Mouse (Mus musculus): ENCODE data around the gene Stox2. TPM values are rescaled to one million over a fixed set of nuclear protein-coding genes. Genes with fewer than 3 reads are reported as not detected.
"Not testable (repeated sequence)": the region's sequence is repeated elsewhere in the genome, so short reads cannot be mapped to it uniquely, and the experiment has no call there.

Gene Stox2
- polyA plus RNA-seq, 1 experiment = 219 TPM

DNA sequence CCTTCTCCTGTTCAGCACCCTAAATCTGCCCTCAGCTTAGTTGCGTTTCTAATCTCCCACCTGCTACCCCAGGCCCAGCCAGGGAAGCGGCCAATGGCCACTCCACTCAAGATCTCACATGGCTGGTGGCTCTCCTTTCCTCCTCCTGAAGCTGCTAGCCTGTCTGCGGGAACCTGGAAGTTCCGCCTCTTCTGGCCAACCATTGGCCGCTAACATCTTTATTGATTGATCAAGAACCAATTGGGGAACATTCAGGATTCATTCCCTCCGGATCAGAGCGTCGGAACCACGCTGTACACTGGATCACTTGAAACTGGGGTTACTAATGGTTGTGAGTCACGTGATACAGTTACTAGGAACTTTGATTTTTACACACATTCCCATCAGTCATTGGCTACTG lies 12.4 kb upstream of the Stox2 start:
- TF ChIP-seq CTCF (IDR thresholded peaks at IDR 0.05; ENCODE audit: insufficient read depth, low read depth, low read length) (no peak), POLR2A (IDR thresholded peaks at IDR 0.05; ENCODE audit: insufficient read depth, low read depth, low read length) (no peak)
- 94% methylated on average over 10 of the region's 10 CpGs for WGBS
- Histone ChIP-seq H3K4me3 (ENCODE audit: insufficient read depth, low read depth, low read length) (no peak overlapping the region), H3K4me1 (ENCODE audit: control insufficient read depth, insufficient read depth, low read length) (peaks cover 11% of the 10 kb centered on the region), H3K27ac (ENCODE audit: insufficient read depth, low read depth, low read length) (no peak overlapping the region)

- not testable (repeated sequence) for H3K4me3 ChIP-seq (ENCODE audit: insufficient read depth, low read depth, low read length); H3K27ac ChIP-seq (ENCODE audit: insufficient read depth, low read depth, low read length); H3K4me1 ChIP-seq (ENCODE audit: control insufficient read depth, insufficient read depth, low read length)
- WGBS = 99% methylated on average over 2 of the region's 2 CpGs
Observed at GRCm38 (mm10) chr8:47449211-47449610, 3.0 kb upstream of the Stox2 start.

DNA sequence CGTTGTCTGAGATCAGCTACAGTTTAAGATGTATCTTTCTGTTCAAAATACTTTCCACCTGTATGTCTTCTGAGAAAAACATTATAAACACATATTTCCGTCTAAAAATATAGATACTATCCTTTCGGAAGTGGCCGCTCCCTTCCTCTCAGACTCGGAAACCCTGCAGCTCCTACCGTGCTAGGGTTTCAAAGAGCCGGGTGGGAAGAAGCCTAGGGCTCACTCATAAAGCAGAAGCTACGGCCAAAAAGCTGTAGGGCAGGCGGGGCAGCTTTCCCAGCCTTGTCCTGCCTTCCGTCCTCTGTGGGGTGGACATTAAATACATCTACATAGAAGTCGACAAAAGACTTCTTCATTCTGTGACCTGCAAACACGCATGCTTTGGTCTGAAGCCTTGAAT lies 6.9 kb downstream of the Stox2 start:
- Histone ChIP-seq H3K27ac (ENCODE audit: insufficient read depth, low read depth, low read length) (no peak overlapping the region), H3K4me3 (ENCODE audit: insufficient read depth, low read depth, low read length) (no peak overlapping the region), H3K4me1 (ENCODE audit: control insufficient read depth, insufficient read depth, low read length) (peaks cover 6% of the 10 kb centered on the region)
- 64% methylated on average over 12 of the region's 12 CpGs for WGBS
- no peak for TF ChIP-seq CTCF (IDR thresholded peaks at IDR 0.05; ENCODE audit: insufficient read depth, low read depth, low read length)
- TF ChIP-seq POLR2A (IDR thresholded peaks at IDR 0.05; ENCODE audit: insufficient read depth, low read depth, low read length) = no peak

GRCm38 (mm10) chr8:47437976-47438375 lies 8.2 kb downstream of the Stox2 start:
- Histone ChIP-seq H3K4me1 (ENCODE audit: control insufficient read depth, insufficient read depth, low read length) (peaks cover 6% of the 10 kb centered on the region), H3K27ac (ENCODE audit: insufficient read depth, low read depth, low read length) (no peak overlapping the region), H3K4me3 (ENCODE audit: insufficient read depth, low read depth, low read length) (no peak overlapping the region)
- no peak for TF ChIP-seq CTCF (IDR thresholded peaks at IDR 0.05; ENCODE audit: insufficient read depth, low read depth, low read length)
- TF ChIP-seq POLR2A (IDR thresholded peaks at IDR 0.05; ENCODE audit: insufficient read depth, low read depth, low read length) = no peak
- 72% methylated on average over 6 of the region's 6 CpGs for WGBS

- 51% methylated on average over 2 of the region's 2 CpGs for WGBS
Observed at GRCm38 (mm10) chr8:47435861-47436260, 10.3 kb downstream of the Stox2 start.

DNA sequence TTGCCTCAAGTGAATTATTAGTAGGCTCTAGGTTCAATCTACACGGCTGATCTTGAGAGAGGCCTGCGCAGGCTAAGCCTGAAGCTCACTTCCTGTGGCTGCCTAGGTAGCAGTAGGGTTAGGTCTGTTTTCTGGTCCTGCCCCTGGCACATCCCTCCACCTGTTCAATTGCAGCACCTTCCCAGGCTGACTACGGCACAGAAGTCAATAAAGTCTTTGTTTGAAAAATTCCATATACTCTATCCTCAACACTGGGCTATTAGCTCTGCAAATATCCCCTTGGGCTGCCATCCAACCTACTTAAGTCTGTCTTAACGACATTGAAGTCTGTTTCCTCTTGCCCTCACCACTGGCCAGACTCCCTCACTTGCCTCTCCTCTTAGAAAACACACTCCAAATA lies 10.8 kb downstream of the Stox2 start:
- no peak overlapping the region for H3K4me3 ChIP-seq (ENCODE audit: insufficient read depth, low read depth, low read length)
- no peak for TF ChIP-seq CTCF (IDR thresholded peaks at IDR 0.05; ENCODE audit: insufficient read depth, low read depth, low read length)
- no peak for TF ChIP-seq POLR2A (IDR thresholded peaks at IDR 0.05; ENCODE audit: insufficient read depth, low read depth, low read length)
- H3K27ac ChIP-seq (ENCODE audit: insufficient read depth, low read depth, low read length) = no peak overlapping the region
- 78% methylated on average over 4 of the region's 4 CpGs for WGBS
- peaks cover 6% of the 10 kb centered on the region for H3K4me1 ChIP-seq (ENCODE audit: control insufficient read depth, insufficient read depth, low read length)

More at GRCm38 (mm10) chr8:47435861-47436260, 10.3 kb downstream of the Stox2 start:
- no peak for TF ChIP-seq POLR2A (IDR thresholded peaks at IDR 0.05; ENCODE audit: insufficient read depth, low read depth, low read length)
- no peak for TF ChIP-seq CTCF (IDR thresholded peaks at IDR 0.05; ENCODE audit: insufficient read depth, low read depth, low read length)
- Histone ChIP-seq H3K27ac (ENCODE audit: insufficient read depth, low read depth, low read length) (no peak overlapping the region), H3K4me3 (ENCODE audit: insufficient read depth, low read depth, low read length) (no peak overlapping the region), H3K4me1 (ENCODE audit: control insufficient read depth, insufficient read depth, low read length) (peaks cover 6% of the 10 kb centered on the region)

DNA sequence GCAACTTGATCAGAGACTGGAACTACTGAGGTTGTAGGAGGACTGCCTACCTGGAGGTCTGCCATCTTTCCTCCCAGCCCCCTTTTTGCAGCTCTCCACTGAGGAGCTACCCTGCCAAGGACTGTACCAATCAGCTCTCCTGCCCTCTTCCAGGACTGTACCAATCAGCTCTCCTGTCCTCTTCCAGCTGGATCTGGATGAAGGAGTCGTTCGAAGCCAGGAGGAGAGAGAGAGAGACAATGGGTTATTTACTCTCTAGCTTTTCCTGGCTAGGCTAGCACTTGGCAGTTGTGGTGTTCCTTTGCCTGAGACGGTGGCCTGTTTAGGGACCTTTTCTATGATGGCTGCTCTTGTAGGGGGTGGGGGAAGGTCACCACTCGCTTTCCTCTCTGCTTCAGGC lies 14.9 kb downstream of the Stox2 start:
- H3K27ac ChIP-seq (ENCODE audit: insufficient read depth, low read depth, low read length) = 0 out of 2 replicates have a peak overlapping the region, but pooled peaks have one; percentile 11
- no peak overlapping the region for H3K4me3 ChIP-seq (ENCODE audit: insufficient read depth, low read depth, low read length)
- no peaks in the 10 kb centered on the region for H3K4me1 ChIP-seq (ENCODE audit: control insufficient read depth, insufficient read depth, low read length)
- no peak for TF ChIP-seq POLR2A (IDR thresholded peaks at IDR 0.05; ENCODE audit: insufficient read depth, low read depth, low read length)
- no peak for TF ChIP-seq CTCF (IDR thresholded peaks at IDR 0.05; ENCODE audit: insufficient read depth, low read depth, low read length)
- WGBS = 25% methylated on average over 4 of the region's 4 CpGs

DNA sequence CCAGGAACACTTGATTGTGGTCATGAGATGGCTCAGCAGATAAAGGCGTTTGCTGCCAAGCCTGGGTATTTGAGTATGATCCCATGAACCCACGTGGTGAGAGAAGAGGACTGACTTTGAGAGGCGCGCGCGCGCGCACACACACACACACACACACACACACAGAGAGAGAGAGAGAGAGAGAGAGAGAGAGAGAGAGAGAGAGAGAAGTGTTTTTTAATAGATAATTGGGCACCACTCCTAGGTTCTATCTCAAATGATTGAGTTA lies 32.0 kb downstream of the Stox2 start:
- H3K4me3 ChIP-seq (ENCODE audit: insufficient read depth, low read depth, low read length) = peak overlapping the region; percentile 36; the same call in 1 of the 2 replicates
- peaks cover 15% of the 10 kb centered on the region for H3K4me1 ChIP-seq (ENCODE audit: control insufficient read depth, insufficient read depth, low read length)
- 0 out of 2 replicates have a peak overlapping the region, but pooled peaks have one; percentile 41 for H3K27ac ChIP-seq (ENCODE audit: insufficient read depth, low read depth, low read length)
- 11% methylated on average over 8 of the region's 8 CpGs for WGBS

GRCm38 (mm10) chr8:47413524-47414257 lies 32.5 kb downstream of the Stox2 start:
- Histone ChIP-seq H3K4me3 (ENCODE audit: insufficient read depth, low read depth, low read length) (peak overlapping the region; percentile 63), H3K4me1 (ENCODE audit: control insufficient read depth, insufficient read depth, low read length) (peaks cover 18% of the 10 kb centered on the region), H3K27ac (ENCODE audit: insufficient read depth, low read depth, low read length) (peak overlapping the region; percentile 44)
- 0% methylated on average over 46 of the region's 46 CpGs for WGBS
- 0 out of 2 replicates have a peak, but pooled peaks have one; percentile 7 for TF ChIP-seq CTCF (IDR thresholded peaks at IDR 0.05; ENCODE audit: insufficient read depth, low read depth, low read length)
- no peak for TF ChIP-seq POLR2A (IDR thresholded peaks at IDR 0.05; ENCODE audit: insufficient read depth, low read depth, low read length)
